33 mouse cellular contexts compared by ENCODE assay signal in the genomic region with DNA sequence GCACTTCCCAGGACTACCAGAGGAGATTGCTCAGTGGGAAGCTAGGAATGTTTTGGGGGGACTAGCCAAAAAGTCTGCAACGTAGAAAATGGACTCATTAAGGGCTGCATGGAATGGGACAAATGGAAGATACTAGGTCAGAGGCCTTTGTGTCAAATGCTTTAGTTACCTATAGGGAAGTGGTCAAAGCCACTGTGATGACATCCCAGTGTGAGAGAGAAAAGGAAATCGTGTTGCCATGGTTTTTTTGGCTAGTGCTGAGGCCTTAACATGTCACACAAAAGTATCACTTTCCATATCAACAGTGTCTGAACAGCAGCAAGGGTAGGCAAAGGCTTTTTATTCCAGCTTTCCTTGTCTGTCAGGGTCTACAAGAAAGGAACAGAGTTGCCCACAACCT. TPM values are rescaled to one million over a fixed set of nuclear protein-coding genes. Genes with fewer than 3 reads are reported as not detected.
A peak's percentile ranks its signal among the peaks of the same experiment; 100 is the strongest.
DNase-seq lines count a peak whose midpoint lies in the region; ATAC-seq and TF ChIP-seq lines count a peak whose summit lies in the region.
"Had no signal": no experiment of that assay in that cellular context is flagged by ENCODE, and none has a peak within 500 bp of the region (broad histone marks: within the 10 kb centered on the region; RNA-seq: fewer than 3 reads in every experiment).

No protein-coding gene starts in this region.

- 66% methylated on average over 2 of the region's 2 CpGs for WGBS in kidney, adult 2 months

- peak; percentile 37 for DNase-seq in lung, postnatal 25 days (ENCODE audit: low spot score)
- no peak for DNase-seq in lung, postnatal 14 days
- DNase-seq in c-Kit-positive CD71-positive TER-119-positive erythroid progenitor cells, embryonic 14.5 days (ENCODE audit: low spot score) = no peak
- DNase-seq in kidney, adult 2 months = no peak
- DNase-seq in cerebellum, adult 9-10 months = no peak
- DNase-seq: adrenal gland, postnatal 10 days; cerebellum, adult 11-12 months; cerebellum, postnatal 14 days; gastrocnemius, adult 2 months; kidney, adult 9 months; kidney, postnatal 14 days; left cerebral cortex, postnatal 4 days; thymus, postnatal 25 days had no signal

- H3K4me1 ChIP-seq in kidney, adult 2 months (ENCODE audit: control insufficient read depth, insufficient read depth, low read length) = no peaks in the 10 kb centered on the region
- H3K4me1 ChIP-seq: embryonic facial prominence, embryonic 13.5 days; forebrain, embryonic 13.5 days; hindbrain, embryonic 10.5 days; intestine, embryonic 15.5 days; limb, embryonic 15.5 days; midbrain, embryonic 10.5 days; neural tube, embryonic 15.5 days; stomach, embryonic 15.5 days had no signal

- TF ChIP-seq POLR2A in kidney, adult 2 months (IDR thresholded peaks at IDR 0.05; ENCODE audit: low read depth, low read length) = no peak

- TF ChIP-seq CTCF in kidney, adult 2 months (conservative IDR thresholded peaks at IDR 0.05; ENCODE audit: insufficient read depth, insufficient read length, low read depth, low read length) = no peak

- H3K27me3 ChIP-seq in kidney, adult 2 months (replicated peaks; ENCODE audit: control insufficient read depth, insufficient read depth, low read length) = no peaks in the 10 kb centered on the region; the same call in 1 of the 2 replicates
- H3K27me3 ChIP-seq: embryonic facial prominence, embryonic 13.5 days; forebrain, embryonic 13.5 days; intestine, embryonic 15.5 days; limb, embryonic 15.5 days; neural tube, embryonic 15.5 days; stomach, embryonic 15.5 days had no signal

- no peak overlapping the region for H3K4me3 ChIP-seq in kidney, adult 2 months (ENCODE audit: insufficient read depth, low read depth, low read length)
- H3K4me3 ChIP-seq: embryonic facial prominence, embryonic 13.5 days; erythroblast, embryonic 14.5 days; forebrain, embryonic 13.5 days; gastrocnemius, adult 2 months; hindbrain, embryonic 10.5 days; intestine, embryonic 15.5 days; layer of hippocampus, adult 2 months; limb, embryonic 15.5 days; midbrain, embryonic 10.5 days; neural tube, embryonic 15.5 days; stomach, embryonic 15.5 days had no signal

- ATAC-seq in common myeloid progenitor, adult 5-6 weeks (replicated peaks; ENCODE audit: low read depth, poor library complexity, severe bottlenecking) = peak; percentile 92
- peak; percentile 89 for ATAC-seq in megakaryocyte, adult 5-6 weeks (ENCODE audit: poor library complexity, severe bottlenecking)
- ATAC-seq: forebrain, embryonic 13.5 days; hindbrain, embryonic 16.5 days; intestine, embryonic 15.5 days; midbrain, embryonic 16.5 days had no signal

- H3K27ac ChIP-seq in kidney, adult 2 months (ENCODE audit: insufficient read depth, low read depth, low read length) = no peak overlapping the region
- H3K27ac ChIP-seq: embryonic facial prominence, embryonic 13.5 days; forebrain, embryonic 13.5 days; gastrocnemius, adult 2 months; hindbrain, embryonic 10.5 days; intestine, embryonic 15.5 days; layer of hippocampus, adult 2 months; limb, embryonic 15.5 days; midbrain, embryonic 10.5 days; neural tube, embryonic 15.5 days; stomach, embryonic 15.5 days had no signal

- no peaks in the 10 kb centered on the region for H3K36me3 ChIP-seq in kidney, adult 2 months (ENCODE audit: control insufficient read depth, insufficient read depth, low read length)
- H3K36me3 ChIP-seq: hindbrain, embryonic 10.5 days; intestine, embryonic 15.5 days; midbrain, embryonic 10.5 days; stomach, embryonic 15.5 days had no signal

RNA-seq across cellular contexts. Expression of a gene that starts 10.2 kb away (rescaled TPM):
- total RNA-seq in common myeloid progenitor, adult 5-6 weeks (2017) = not detected in 2 replicates
- total RNA-seq in megakaryocyte, adult 5-6 weeks (2015) = not detected in 2 replicates
- total RNA-seq in megakaryocyte, adult 5-6 weeks (2017) = not detected in 2 replicates
- polyA plus RNA-seq in kidney, adult 2 months (2012; rRNA removed) = 0.08 and 0.10 TPM in 2 replicates
- polyA plus RNA-seq: erythroblast, embryonic 14.5 days had no signal

RNA-seq across cellular contexts. Expression of a gene that starts 18.6 kb away (rescaled TPM):
- total RNA-seq in common myeloid progenitor, adult 5-6 weeks (2017) = 0.69 TPM in 1 of 2 replicates, not detected in the other
- total RNA-seq in megakaryocyte, adult 5-6 weeks (2015) = 65.4 and 74.3 TPM in 2 replicates
- 53.9 and 57.5 TPM in 2 replicates for total RNA-seq in megakaryocyte, adult 5-6 weeks (2017)
- polyA plus RNA-seq in kidney, adult 2 months (2012; rRNA removed) = 0.07 TPM in 1 of 2 replicates, not detected in the other
- total RNA-seq: gastrocnemius, adult 2 months; layer of hippocampus, adult 2 months; layer of hippocampus, postnatal 25 days had no signal
- polyA plus RNA-seq: embryonic facial prominence, embryonic 13.5 days; erythroblast, embryonic 14.5 days; forebrain, embryonic 13.5 days; frontal cortex, adult 2 months; heart, embryonic 11.5 days; hindbrain, embryonic 10.5 days; midbrain, embryonic 10.5 days had no signal

RNA-seq across cellular contexts. Expression of a gene that starts 22.5 kb away (rescaled TPM):
- 0.50 and 1.6 TPM in 2 replicates for total RNA-seq in common myeloid progenitor, adult 5-6 weeks (2017)
- total RNA-seq in megakaryocyte, adult 5-6 weeks (2015) = 335 and 343 TPM in 2 replicates
- 80.8 and 91.0 TPM in 2 replicates for total RNA-seq in megakaryocyte, adult 5-6 weeks (2017)
- polyA plus RNA-seq in kidney, adult 2 months (2012; rRNA removed) = 0.14 and 0.16 TPM in 2 replicates
- total RNA-seq: gastrocnemius, adult 2 months; layer of hippocampus, adult 2 months; layer of hippocampus, postnatal 25 days had no signal
- polyA plus RNA-seq: embryonic facial prominence, embryonic 13.5 days; erythroblast, embryonic 14.5 days; forebrain, embryonic 13.5 days; heart, embryonic 11.5 days; hindbrain, embryonic 10.5 days; midbrain, embryonic 10.5 days had no signal

RNA-seq across cellular contexts. Expression of a gene that starts 22.5 kb away (rescaled TPM):
- not detected in 2 replicates for total RNA-seq in common myeloid progenitor, adult 5-6 weeks (2017)
- total RNA-seq in megakaryocyte, adult 5-6 weeks (2015) = not detected in 2 replicates
- not detected in 2 replicates for total RNA-seq in megakaryocyte, adult 5-6 weeks (2017)
- not detected in 2 replicates for polyA plus RNA-seq in kidney, adult 2 months (2012; rRNA removed)
- total RNA-seq: adrenal gland, postnatal 10 days; gastrocnemius, adult 2 months; gastrocnemius, postnatal 4 days; layer of hippocampus, adult 2 months; layer of hippocampus, postnatal 25 days; left cerebral cortex, postnatal 4 days had no signal
- polyA plus RNA-seq: embryonic facial prominence, embryonic 13.5 days; erythroblast, embryonic 14.5 days; forebrain, embryonic 13.5 days; frontal cortex, adult 2 months; heart, embryonic 11.5 days; heart, postnatal 0 days; hindbrain, embryonic 10.5 days; hindbrain, embryonic 16.5 days; intestine, embryonic 15.5 days; limb, embryonic 15.5 days; lung, embryonic 16.5 days; midbrain, embryonic 10.5 days; midbrain, embryonic 16.5 days; neural tube, embryonic 15.5 days; stomach, embryonic 15.5 days had no signal

RNA-seq across cellular contexts. Expression of a gene that starts 38.2 kb away (rescaled TPM):
- total RNA-seq in common myeloid progenitor, adult 5-6 weeks (2017) = 0.19 and 0.87 TPM in 2 replicates
- total RNA-seq in megakaryocyte, adult 5-6 weeks (2015) = 7.5 and 10.1 TPM in 2 replicates
- total RNA-seq in megakaryocyte, adult 5-6 weeks (2017) = 1.9 TPM in 1 of 2 replicates, not detected in the other
- 43.9 and 49.0 TPM in 2 replicates for polyA plus RNA-seq in kidney, adult 2 months (2012; rRNA removed)
- polyA plus RNA-seq: erythroblast, embryonic 14.5 days had no signal

Comparison
In these comparisons a context has a peak if more than half of its experiments do, and no peak if none do; other contexts are left out.
1. RNA of a gene that starts 18.6 kb away (total RNA-seq): 53.9 to 74.3 TPM in megakaryocyte, adult 5-6 weeks; 0.69 TPM in common myeloid progenitor, adult 5-6 weeks; every median in the first group is over 10 times any median in the second.
2. RNA of a gene that starts 22.5 kb away (total RNA-seq): 80.8 to 343 TPM in megakaryocyte, adult 5-6 weeks; 0.50 to 1.6 TPM in common myeloid progenitor, adult 5-6 weeks; every median in the first group is over 10 times any median in the second.